Mouse (Mus musculus): ENCODE data around the gene Ldah. TPM values are rescaled to one million over a fixed set of nuclear protein-coding genes. Genes with fewer than 3 reads are reported as not detected.
"Not testable (repeated sequence)": the region's sequence is repeated elsewhere in the genome, so short reads cannot be mapped to it uniquely, and the experiment has no call there.

Gene Ldah
- total RNA-seq (2021) = 10 to 100 TPM in 1 of 2 experiments, 1 to 10 TPM in 1; 9.1 to 12.5 TPM
- long read RNA-seq, experiment 1, partial matches to known transcripts = 0 of 11 reads
- long read RNA-seq, experiment 1, other reads (novel, unspliced or antisense) = 10 of 11 reads
- long read RNA-seq, experiment 2, partial matches to known transcripts = 0 of 9 reads
- long read RNA-seq, experiment 2, other reads (novel, unspliced or antisense) = 6 of 9 reads

- peak; percentile 78 for DNase-seq (ENCODE audit: low spot score)
These were observed at the start of gene Ldah for GRCm38 (mm10) chr12:8207978-8208403. Gene Ldah (plus strand): TSS chr12:8208107.

GRCm38 (mm10) chr12:8167743-8168142 lies 40.2 kb upstream of the Ldah start:
- no peak for DNase-seq (ENCODE audit: low spot score)

GRCm38 (mm10) chr12:8180921-8181320 lies 27.0 kb upstream of the Ldah start:
- DNase-seq (ENCODE audit: low spot score) = no peak

GRCm38 (mm10) chr12:8181744-8182143 lies 26.2 kb upstream of the Ldah start:
- DNase-seq (ENCODE audit: low spot score) = no peak

- DNase-seq (ENCODE audit: low spot score) = no peak
These were observed 23.4 kb upstream of the Ldah start for GRCm38 (mm10) chr12:8184518-8184917.

- DNase-seq (ENCODE audit: low spot score) = no peak
These were observed 19.7 kb upstream of the Ldah start for GRCm38 (mm10) chr12:8188161-8188560.

GRCm38 (mm10) chr12:8188796-8189535 lies 18.9 kb upstream of the Ldah start:
- DNase-seq (ENCODE audit: low spot score) = not testable (repeated sequence)

- DNase-seq (ENCODE audit: low spot score) = no peak
These were observed 18.2 kb upstream of the Ldah start for GRCm38 (mm10) chr12:8189722-8190121.

- no peak for DNase-seq (ENCODE audit: low spot score)
These were observed 2.2 kb upstream of the Ldah start for GRCm38 (mm10) chr12:8205721-8206120.

GRCm38 (mm10) chr12:8207578-8207977 lies 329 bp upstream of the Ldah start:
- no peak for DNase-seq (ENCODE audit: low spot score)

GRCm38 (mm10) chr12:8216392-8217280 lies 8.7 kb downstream of the Ldah start:
- no peak for DNase-seq (ENCODE audit: low spot score)

- no peak for DNase-seq (ENCODE audit: low spot score)
These were observed 15.1 kb downstream of the Ldah start for GRCm38 (mm10) chr12:8223036-8223435.

GRCm38 (mm10) chr12:8231101-8231500 lies 23.2 kb downstream of the Ldah start:
- DNase-seq (ENCODE audit: low spot score) = no peak

- DNase-seq (ENCODE audit: low spot score) = no peak
These were observed 24.8 kb downstream of the Ldah start for GRCm38 (mm10) chr12:8232679-8233078.

GRCm38 (mm10) chr12:8242181-8242580 lies 34.3 kb downstream of the Ldah start:
- DNase-seq (ENCODE audit: low spot score) = no peak

- DNase-seq (ENCODE audit: low spot score) = no peak
These were observed 36.8 kb downstream of the Ldah start for GRCm38 (mm10) chr12:8244746-8245145.

- no peak for DNase-seq (ENCODE audit: low spot score)
These were observed 52.4 kb downstream of the Ldah start for GRCm38 (mm10) chr12:8260297-8260696.

GRCm38 (mm10) chr12:8266311-8266710 lies 58.4 kb downstream of the Ldah start:
- DNase-seq (ENCODE audit: low spot score) = no peak

- DNase-seq (ENCODE audit: low spot score) = no peak
These were observed 61.7 kb downstream of the Ldah start for GRCm38 (mm10) chr12:8269627-8270026.

- DNase-seq (ENCODE audit: low spot score) = no peak
These were observed 63.5 kb downstream of the Ldah start for GRCm38 (mm10) chr12:8271405-8271804.

GRCm38 (mm10) chr12:8273471-8274171 lies 65.7 kb downstream of the Ldah start:
- DNase-seq (ENCODE audit: low spot score) = no peak

Measured in gastrocnemius, adult 18-20 months (tissue).